Mouse (Mus musculus) thymus, postnatal 25 days (tissue): ENCODE data around the gene Ercc4.
"Not testable (repeated sequence)": the region's sequence is repeated elsewhere in the genome, so short reads cannot be mapped to it uniquely, and the experiment has no call there.

Source experiments
- DNase-seq: peaks from one replicate; pipeline ENCODE4 v3.0.0; 2022

Gene Ercc4

GRCm38 (mm10) chr16:13109156-13109989 is at the start of gene Ercc4:
Gene Ercc4, plus strand, starts transcription at chr16:13109684.
- DNase-seq = peak; percentile 99

- peak; percentile 3 for DNase-seq
These were observed 48.4 kb upstream of the Ercc4 start for GRCm38 (mm10) chr16:13061113-13061512.

- DNase-seq = no peak
These were observed 35.3 kb upstream of the Ercc4 start for GRCm38 (mm10) chr16:13074176-13074575.

GRCm38 (mm10) chr16:13080161-13080560 is 29.3 kb upstream of the Ercc4 start:
- no peak for DNase-seq

GRCm38 (mm10) chr16:13083155-13083798 is 26.2 kb upstream of the Ercc4 start:
- no peak for DNase-seq

- no peak for DNase-seq
These were observed 1.1 kb upstream of the Ercc4 start for GRCm38 (mm10) chr16:13108356-13108755.

GRCm38 (mm10) chr16:13109990-13110595 is 609 bp downstream of the Ercc4 start:
- no peak for DNase-seq

- DNase-seq = no peak
These were observed 5.3 kb downstream of the Ercc4 start for GRCm38 (mm10) chr16:13114821-13115220.

GRCm38 (mm10) chr16:13115466-13115865 is 6.0 kb downstream of the Ercc4 start:
- DNase-seq = not testable (repeated sequence)

- DNase-seq = peak; percentile 29
These were observed 7.9 kb downstream of the Ercc4 start for GRCm38 (mm10) chr16:13117299-13117966.

- no peak for DNase-seq
These were observed 8.5 kb downstream of the Ercc4 start for GRCm38 (mm10) chr16:13117967-13118430.

GRCm38 (mm10) chr16:13118754-13119294 is 9.3 kb downstream of the Ercc4 start:
- no peak for DNase-seq

- no peak for DNase-seq
These were observed 10.3 kb downstream of the Ercc4 start for GRCm38 (mm10) chr16:13119641-13120350.

GRCm38 (mm10) chr16:13125357-13125756 is 15.9 kb downstream of the Ercc4 start:
- no peak for DNase-seq

- no peak for DNase-seq
These were observed 18.1 kb downstream of the Ercc4 start for GRCm38 (mm10) chr16:13127566-13127965.

GRCm38 (mm10) chr16:13130412-13130811 is 20.9 kb downstream of the Ercc4 start:
- DNase-seq = peak; percentile 44

- no peak for DNase-seq
These were observed 31.7 kb downstream of the Ercc4 start for GRCm38 (mm10) chr16:13141220-13141619.

- no peak for DNase-seq
These were observed 34.4 kb downstream of the Ercc4 start for GRCm38 (mm10) chr16:13143932-13144331.

- DNase-seq = no peak
These were observed 35.4 kb downstream of the Ercc4 start for GRCm38 (mm10) chr16:13144682-13145410.

GRCm38 (mm10) chr16:13146231-13146630 is 36.7 kb downstream of the Ercc4 start:
- no peak for DNase-seq

- DNase-seq = no peak
These were observed 38.5 kb downstream of the Ercc4 start for GRCm38 (mm10) chr16:13147810-13148555.
